Mouse (Mus musculus): Measurements from ENCODE around the gene Ubqln4. TPM values are rescaled to one million over a fixed set of nuclear protein-coding genes. Genes with fewer than 3 reads are reported as not detected.

Gene Ubqln4
- polyA plus RNA-seq (2012; rRNA removed) = 102 and 104 TPM in 2 replicates

DNA sequence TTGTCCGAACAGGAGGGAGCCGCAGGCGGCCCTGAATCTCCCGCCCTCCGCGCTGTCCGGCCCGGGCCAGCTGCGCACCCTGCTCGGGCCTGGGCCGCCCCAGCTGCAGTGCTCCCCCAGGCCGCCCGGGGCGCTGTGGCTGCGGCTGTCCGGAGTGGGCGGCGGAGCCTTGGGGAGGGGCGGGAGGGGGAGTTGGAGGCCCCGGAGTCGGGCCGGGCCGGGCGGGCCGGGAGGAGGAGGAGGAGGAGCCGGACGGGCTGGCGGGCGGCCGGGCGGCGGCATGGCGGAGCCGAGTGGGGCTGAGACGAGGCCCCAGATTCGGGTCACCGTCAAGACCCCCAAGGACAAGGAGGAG, at the start of gene Ubqln4:
Ubqln4 (plus strand) TSS at position 234 of the 355 bp plus-strand sequence.

GRCm38 (mm10) chr3:88509692-88510420, 43.7 kb upstream of the Ubqln4 start, which contains the start of gene Lmna:
TSS of gene Lmna (minus strand) at chr3:88509956.

GRCm38 (mm10) chr3:88532299-88532674, 21.3 kb upstream of the Ubqln4 start, which contains the start of gene Mex3a:
TSS of gene Mex3a (plus strand) at chr3:88532395.

GRCm38 (mm10) chr3:88548180-88548917, 5.2 kb upstream of the Ubqln4 start, which contains the start of gene Rab25:
TSS of gene Rab25 (minus strand) at chr3:88548300.

GRCm38 (mm10) chr3:88552676-88553524, 658 bp upstream of the Ubqln4 start, which contains the start of gene Lamtor2:
TSS of gene Lamtor2 (minus strand) at chr3:88553074.

DNA sequence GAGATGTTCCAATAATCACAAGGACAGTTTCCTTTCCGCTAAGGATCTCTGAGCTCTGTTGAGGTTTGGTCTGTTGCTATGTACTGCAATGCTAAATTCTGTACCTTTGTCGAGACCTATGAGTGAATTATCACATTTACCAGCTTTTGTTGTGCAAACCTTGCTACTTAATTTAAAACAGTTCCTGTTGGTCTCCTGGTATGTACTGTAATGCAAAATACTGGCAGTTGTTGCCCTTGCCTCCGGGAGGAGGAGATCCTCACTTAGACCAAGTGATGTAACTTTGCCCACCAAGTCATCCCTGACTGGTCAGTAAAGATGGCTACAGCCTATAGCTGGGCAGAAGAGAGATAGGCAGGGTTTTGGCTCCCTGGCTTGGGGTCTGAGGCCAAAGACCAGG, 22.0 kb downstream of the Ubqln4 start, which contains the start of gene Ssr2:
Ssr2 (plus strand) TSS at position 337 of the 400 bp plus-strand sequence.

DNA sequence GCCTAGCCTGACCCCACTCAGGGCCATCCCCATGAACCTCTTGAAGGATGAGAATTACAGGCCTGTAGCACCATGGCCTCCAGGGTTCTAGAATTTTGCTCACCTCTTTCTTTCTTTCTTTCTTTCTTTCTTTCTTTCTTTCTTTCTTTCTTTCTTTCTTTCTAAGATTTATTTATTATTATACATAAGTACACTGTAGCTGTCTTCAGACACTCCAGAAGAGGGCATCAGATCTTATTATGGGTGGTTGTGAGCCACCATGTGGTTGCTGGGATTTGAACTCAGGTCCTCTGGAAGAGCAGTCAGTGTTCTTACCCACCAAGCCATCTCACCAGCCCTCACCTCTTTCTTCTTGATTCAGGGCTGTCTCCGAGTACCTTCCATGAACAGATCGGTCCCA, 52.1 kb downstream of the Ubqln4 start, which contains the start of gene Arhgef2:
Arhgef2 (plus strand) TSS at position 301 of the 400 bp plus-strand sequence.

Other genes starting within 250 kb of the Ubqln4 start
- gene Glmp, start 228.7 kb upstream of the Ubqln4 start, polyA plus RNA-seq (2012; rRNA removed) = 62.5 and 76.0 TPM in 2 replicates
- 1.3 and 2.0 TPM in 2 replicates for gene Tmem79, start 217.6 kb upstream of the Ubqln4 start, polyA plus RNA-seq (2012; rRNA removed)
- 111 and 121 TPM in 2 replicates for gene Smg5, start 217.5 kb upstream of the Ubqln4 start, polyA plus RNA-seq (2012; rRNA removed)
- 1.6 and 4.0 TPM in 2 replicates for gene Paqr6, start 189.2 kb upstream of the Ubqln4 start, polyA plus RNA-seq (2012; rRNA removed)
- 0.17 and 0.18 TPM in 2 replicates for gene Bglap3, start 181.0 kb upstream of the Ubqln4 start, polyA plus RNA-seq (2012; rRNA removed)
- 0.81 TPM in 1 of 2 replicates, not detected in the other for gene Bglap2, start 175.1 kb upstream of the Ubqln4 start, polyA plus RNA-seq (2012; rRNA removed)
- 0.55 and 1.6 TPM in 2 replicates for gene Bglap, start 169.3 kb upstream of the Ubqln4 start, polyA plus RNA-seq (2012; rRNA removed)
- 56.6 and 58.5 TPM in 2 replicates for gene Pmf1, start 143.4 kb upstream of the Ubqln4 start, polyA plus RNA-seq (2012; rRNA removed)
- gene Slc25a44, start 128.6 kb upstream of the Ubqln4 start, polyA plus RNA-seq (2012; rRNA removed) = 32.4 and 34.5 TPM in 2 replicates
- 41.8 and 44.4 TPM in 2 replicates for gene Sema4a, start 92.6 kb upstream of the Ubqln4 start, polyA plus RNA-seq (2012; rRNA removed)
- 27.8 and 62.3 TPM in 2 replicates for gene Lmna, start 43.8 kb upstream of the Ubqln4 start, polyA plus RNA-seq (2012; rRNA removed)
- gene Mex3a, start 21.4 kb upstream of the Ubqln4 start, polyA plus RNA-seq (2012; rRNA removed) = 81.4 and 92.2 TPM in 2 replicates
- 0.61 and 4.2 TPM in 2 replicates for gene Rab25, start 5.5 kb upstream of the Ubqln4 start, polyA plus RNA-seq (2012; rRNA removed)
- gene Lamtor2, start 684 bp upstream of the Ubqln4 start, polyA plus RNA-seq (2012; rRNA removed) = 141 and 144 TPM in 2 replicates
- gene Ssr2, start 22.1 kb downstream of the Ubqln4 start, polyA plus RNA-seq (2012; rRNA removed) = 182 and 228 TPM in 2 replicates
- gene Arhgef2, start 52.2 kb downstream of the Ubqln4 start, polyA plus RNA-seq (2012; rRNA removed) = 119 TPM in 2 replicates
- not detected in 2 replicates for gene Rxfp4, start 99.4 kb downstream of the Ubqln4 start, polyA plus RNA-seq (2012; rRNA removed)
- gene Khdc4, start 132.0 kb downstream of the Ubqln4 start, polyA plus RNA-seq (2012; rRNA removed) = 140 and 145 TPM in 2 replicates
- gene Rit1, start 163.1 kb downstream of the Ubqln4 start, polyA plus RNA-seq (2012; rRNA removed) = 49.9 and 50.2 TPM in 2 replicates
- gene Syt11, start 221.4 kb downstream of the Ubqln4 start, polyA plus RNA-seq (2012; rRNA removed) = 137 and 174 TPM in 2 replicates

Data from central nervous system, embryonic 14 days (tissue).